Mouse (Mus musculus) forebrain, embryonic 16.5 days (tissue): ENCODE data around the gene Ppp1r2. TPM values are rescaled to one million over a fixed set of nuclear protein-coding genes. Genes with fewer than 3 reads are reported as not detected.

ENCODE experiments used
- ATAC-seq: fragments of 200-750 bp; cut with Nextera tagmentation; 2 replicates; pipeline ENCODE4 v1.8.0; 2017; ENCODE audit warnings: mild to moderate bottlenecking, moderate library complexity
- H3K27ac ChIP-seq: fragments of 300-500 bp; sonication (generic); 2 replicates; pipeline ENCODE4 v1.5.1; 2014; ENCODE audit warnings: low read length, control low read depth
- H3K27me3 ChIP-seq: fragments of 300-500 bp; sonication (generic); replicated peaks from 2 replicates; pipeline ENCODE4 v1.6.1; 2014; ENCODE audit warnings: low read length; ENCODE audit not compliant: control insufficient read depth, insufficient read depth
- H3K36me3 ChIP-seq: fragments of 300-500 bp; sonication (generic); 2 replicates; pipeline ENCODE4 v1.6.1; 2014; ENCODE audit not compliant: control insufficient read depth, insufficient read depth
- H3K4me1 ChIP-seq: fragments of 300-500 bp; sonication (generic); replicated peaks from 2 replicates; pipeline ENCODE4 v1.6.1; 2014; ENCODE audit warnings: low read length; ENCODE audit not compliant: control insufficient read depth, insufficient read depth
- H3K4me2 ChIP-seq: fragments of 300-500 bp; sonication (generic); 2 replicates; pipeline ENCODE4 v1.6.1; 2014; ENCODE audit warnings: mild to moderate bottlenecking, low read length, control low read depth
- H3K4me3 ChIP-seq: fragments of 300-500 bp; sonication (generic); replicated peaks from 2 replicates; pipeline ENCODE4 v1.5.1; 2014; ENCODE audit warnings: mild to moderate bottlenecking, low read length, control low read depth
- H3K9ac ChIP-seq: fragments of 300-500 bp; sonication (generic); replicated peaks from 2 replicates; pipeline ENCODE4 v1.6.1; 2014; ENCODE audit warnings: low read depth, low read length, control low read depth
- H3K9me3 ChIP-seq: fragments of 300-500 bp; sonication (generic); 2 replicates; pipeline ENCODE4 v1.6.1; 2016; ENCODE audit warnings: low read length; ENCODE audit not compliant: control insufficient read depth
- WGBS: fragments of 180-500 bp; shearing (Covaris S2); extraction: QIAGEN DNeasy Blood & Tissue Kit; methylation state at CpG from one replicate; pipeline ENCODE4 v1.1.7; 2014; 5-methylcytosine and 5-hydroxymethylcytosine counted together
- polyA plus RNA-seq: library from polyadenylated mRNA; unstranded; fragments of >200 nt; fragmentation: Nextera tagmentation; extraction: Ambion mirVana; gene quantifications from 2 replicates; pipeline ENCODE4 v1.2.1, GENCODE M21; 2015

Gene Ppp1r2
- polyA plus RNA-seq, 1 experiment from 2014 or later: 83.3 TPM

DNA sequence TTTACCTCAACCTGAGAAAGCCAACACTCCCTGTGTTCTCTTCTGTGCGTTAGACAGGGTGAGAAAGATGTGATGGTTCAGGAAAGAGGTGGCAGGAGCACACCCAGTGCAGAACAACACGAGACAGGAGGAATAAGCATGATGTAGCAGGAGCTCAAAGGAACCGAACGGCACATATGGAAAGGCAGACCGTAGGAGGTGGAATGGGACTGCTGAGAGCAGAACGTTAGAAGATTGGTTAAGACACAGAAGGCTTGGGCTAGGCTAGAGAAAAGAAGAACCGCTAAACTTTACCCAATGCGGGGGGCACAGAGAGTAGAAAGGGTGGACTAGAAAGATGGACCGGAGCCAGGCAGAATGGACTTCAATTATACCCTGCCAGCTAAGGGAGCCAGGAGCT, 33.6 kb downstream of the Ppp1r2 start:
- no peaks in the 10 kb centered on the region for H3K9me3 ChIP-seq
- no peaks in the 10 kb centered on the region for H3K27me3 ChIP-seq
- H3K36me3 ChIP-seq: no peaks in the 10 kb centered on the region
- H3K4me2 ChIP-seq: no peak overlapping the region
- H3K27ac ChIP-seq: no peak overlapping the region
- H3K9ac ChIP-seq: no peak overlapping the region
- H3K4me1 ChIP-seq: no peaks in the 10 kb centered on the region
- WGBS: 81% methylated on average over 9 of the region's 9 CpGs
- no peak for ATAC-seq
- no peak overlapping the region for H3K4me3 ChIP-seq

DNA sequence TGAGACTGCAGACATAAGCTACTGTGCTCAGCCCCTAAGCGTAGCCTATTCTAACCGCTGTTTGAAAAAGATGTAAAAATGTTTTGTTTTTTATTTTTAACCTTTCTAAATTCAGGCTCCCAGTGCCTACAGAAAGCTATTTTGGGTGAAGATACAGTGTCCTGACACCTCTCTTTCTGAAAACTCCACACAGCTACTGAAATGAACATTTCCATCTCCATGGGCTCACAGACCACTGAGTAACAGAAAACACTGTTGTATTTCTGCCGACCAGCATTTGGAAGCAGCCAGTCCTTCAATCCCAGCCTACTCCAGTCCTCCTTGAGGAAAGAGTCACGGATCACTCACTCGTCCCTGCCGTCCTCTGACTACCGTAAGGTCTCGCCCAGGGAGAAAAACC, 34.5 kb downstream of the Ppp1r2 start:
- WGBS: 92% methylated on average over 8 of the region's 8 CpGs

GRCm38 (mm10) chr16:31238281-31238680, 36.8 kb downstream of the Ppp1r2 start:
- no peak overlapping the region for H3K9ac ChIP-seq
- H3K36me3 ChIP-seq: no peaks in the 10 kb centered on the region
- no peak overlapping the region for H3K4me2 ChIP-seq
- no peak overlapping the region for H3K4me3 ChIP-seq
- H3K9me3 ChIP-seq: no peaks in the 10 kb centered on the region
- WGBS: 77% methylated on average over 5 of the region's 5 CpGs
- no peaks in the 10 kb centered on the region for H3K27me3 ChIP-seq
- no peak overlapping the region for H3K27ac ChIP-seq
- peaks cover 7% of the 10 kb centered on the region for H3K4me1 ChIP-seq
- no peak for ATAC-seq

More for the DNA sequence above, 34.5 kb downstream of the Ppp1r2 start:
- H3K9me3 ChIP-seq: no peaks in the 10 kb centered on the region
- no peaks in the 10 kb centered on the region for H3K36me3 ChIP-seq
- no peaks in the 10 kb centered on the region for H3K4me1 ChIP-seq
- H3K4me2 ChIP-seq: no peak overlapping the region
- no peak for ATAC-seq
- no peak overlapping the region for H3K9ac ChIP-seq
- H3K4me3 ChIP-seq: no peak overlapping the region
- H3K27ac ChIP-seq: no peak overlapping the region
- no peaks in the 10 kb centered on the region for H3K27me3 ChIP-seq

- Histone ChIP-seq H3K27me3 (no peaks in the 10 kb centered on the region), H3K9ac (no peak overlapping the region), H3K4me2 (no peak overlapping the region), H3K4me3 (no peak overlapping the region), H3K4me1 (peaks cover 8% of the 10 kb centered on the region), H3K27ac (no peak overlapping the region), H3K36me3 (no peaks in the 10 kb centered on the region), H3K9me3 (no peaks in the 10 kb centered on the region)
- ATAC-seq: no peak
- WGBS: 37% methylated on average over 17 of the region's 18 CpGs
Observed at GRCm38 (mm10) chr16:31235457-31236310, 39.4 kb downstream of the Ppp1r2 start.

GRCm38 (mm10) chr16:31234808-31235456, 40.1 kb downstream of the Ppp1r2 start:
- WGBS: 83% methylated on average over 12 of the region's 12 CpGs
- Histone ChIP-seq H3K9me3 (no peaks in the 10 kb centered on the region), H3K9ac (no peak overlapping the region), H3K27me3 (no peaks in the 10 kb centered on the region), H3K36me3 (no peaks in the 10 kb centered on the region), H3K4me2 (no peak overlapping the region), H3K4me1 (peaks cover 8% of the 10 kb centered on the region), H3K4me3 (no peak overlapping the region), H3K27ac (no peak overlapping the region; the same call in 1 of the 2 replicates)
- no peak for ATAC-seq

DNA sequence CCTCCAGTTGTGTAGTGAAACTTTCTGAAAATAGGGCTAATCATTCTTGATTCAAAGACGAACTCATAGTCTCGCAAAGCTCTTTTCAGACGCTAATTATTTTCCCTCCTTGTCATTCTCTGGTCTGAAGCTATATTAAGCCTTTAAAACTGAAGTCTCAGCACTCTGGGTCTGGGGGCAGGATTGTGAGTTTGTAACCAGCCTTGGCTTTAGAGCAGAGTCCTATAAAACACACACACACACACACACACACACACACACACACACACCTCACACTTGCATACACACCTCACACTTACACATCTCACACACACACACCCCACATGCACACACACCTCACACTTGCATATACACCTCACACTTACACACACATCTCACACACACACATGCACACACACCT, 40.7 kb downstream of the Ppp1r2 start:
- Histone ChIP-seq H3K27me3 (no peaks in the 10 kb centered on the region), H3K9ac (no peak overlapping the region), H3K4me3 (no peak overlapping the region), H3K36me3 (no peaks in the 10 kb centered on the region), H3K27ac (no peak overlapping the region), H3K9me3 (no peaks in the 10 kb centered on the region), H3K4me1 (peaks cover 8% of the 10 kb centered on the region), H3K4me2 (no peak overlapping the region)
- 8% methylated on average over 3 of the region's 3 CpGs for WGBS
- ATAC-seq: no peak

DNA sequence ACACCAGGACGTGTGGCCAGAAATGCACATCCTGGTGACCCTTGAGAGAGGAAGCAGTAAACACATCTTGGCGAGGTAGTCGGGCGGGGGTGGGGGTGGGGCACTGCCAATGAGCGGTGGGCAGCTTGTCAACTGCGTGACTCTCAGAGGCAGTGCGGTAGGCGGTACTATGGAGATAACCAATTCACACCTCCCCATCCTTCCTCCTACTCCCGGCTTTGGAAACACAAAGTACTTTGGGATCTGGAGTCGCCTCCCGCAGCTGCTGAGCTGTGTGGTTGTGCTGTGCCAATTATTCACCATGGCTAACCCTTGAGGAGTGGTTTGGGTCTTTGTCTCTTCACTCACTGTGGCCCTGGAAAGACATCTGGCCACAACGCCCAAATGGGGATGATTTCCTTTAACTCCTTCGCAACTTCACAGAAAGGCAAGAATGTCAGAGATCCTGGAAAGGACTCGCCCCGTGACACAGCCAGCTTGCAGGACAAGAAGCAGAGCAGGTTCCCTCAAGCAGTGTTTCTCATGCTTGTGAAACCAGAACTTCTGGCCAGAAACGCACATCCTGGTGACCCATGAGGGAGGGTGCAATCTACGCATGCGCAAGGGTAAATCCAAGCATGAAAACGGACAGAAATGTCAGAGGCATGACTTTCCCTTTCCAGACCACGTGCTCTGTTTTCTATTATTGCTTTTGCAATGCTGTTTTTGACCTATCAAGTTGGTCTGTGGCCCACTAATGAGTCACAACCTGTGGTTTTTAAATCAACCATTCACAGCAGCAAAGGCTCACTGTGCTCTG, 41.3 kb downstream of the Ppp1r2 start:
- no peak overlapping the region for H3K4me3 ChIP-seq

DNA sequence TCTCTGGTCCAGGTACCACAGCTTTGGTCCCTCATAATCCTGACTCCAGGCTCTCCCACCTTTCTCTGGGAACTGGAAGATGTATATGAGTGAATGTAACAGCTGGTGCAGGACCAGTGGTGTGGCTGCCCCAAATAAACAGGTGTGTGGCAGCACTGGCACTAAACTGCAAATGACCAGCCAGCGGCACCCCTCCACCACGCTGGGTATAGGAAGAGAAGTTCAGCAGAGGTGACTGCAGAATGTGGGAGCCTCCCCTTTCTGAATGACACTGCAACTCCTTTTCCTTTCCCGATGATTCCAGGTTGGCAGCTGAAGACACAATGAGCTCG, 41.9 kb downstream of the Ppp1r2 start:
- WGBS: 54% methylated on average over 4 of the region's 4 CpGs
- H3K9ac ChIP-seq: no peak overlapping the region
- H3K27ac ChIP-seq: no peak overlapping the region
- no peaks in the 10 kb centered on the region for H3K36me3 ChIP-seq
- H3K4me2 ChIP-seq: peak overlapping the region; percentile 35
- H3K4me3 ChIP-seq: no peak overlapping the region
- no peaks in the 10 kb centered on the region for H3K9me3 ChIP-seq
- no peak for ATAC-seq
- H3K4me1 ChIP-seq: peaks cover 8% of the 10 kb centered on the region
- H3K27me3 ChIP-seq: no peaks in the 10 kb centered on the region

More for the DNA sequence above, 41.3 kb downstream of the Ppp1r2 start:
- no peak overlapping the region for H3K9ac ChIP-seq
- H3K36me3 ChIP-seq: no peaks in the 10 kb centered on the region
- H3K4me2 ChIP-seq: peak overlapping the region; percentile 35
- 32% methylated on average over 20 of the region's 20 CpGs for WGBS
- no peaks in the 10 kb centered on the region for H3K27me3 ChIP-seq
- no peaks in the 10 kb centered on the region for H3K9me3 ChIP-seq
- no peak overlapping the region for H3K27ac ChIP-seq
- ATAC-seq: peak; percentile 45
- peaks cover 8% of the 10 kb centered on the region for H3K4me1 ChIP-seq

GRCm38 (mm10) chr16:31232491-31233166, 42.4 kb downstream of the Ppp1r2 start:
- WGBS: 86% methylated on average over 5 of the region's 5 CpGs
- no peak overlapping the region for H3K27ac ChIP-seq
- no peak overlapping the region for H3K4me2 ChIP-seq
- no peaks in the 10 kb centered on the region for H3K36me3 ChIP-seq
- H3K9me3 ChIP-seq: no peaks in the 10 kb centered on the region
- ATAC-seq: no peak
- no peak overlapping the region for H3K4me3 ChIP-seq
- H3K9ac ChIP-seq: no peak overlapping the region
- no peaks in the 10 kb centered on the region for H3K27me3 ChIP-seq
- H3K4me1 ChIP-seq: peaks cover 8% of the 10 kb centered on the region
